In genomic region chr6:42383360-42383759, GRCm38 (mm10) we compare ENCODE assay signal across 21 mouse cellular contexts. TPM values are rescaled to one million over a fixed set of nuclear protein-coding genes. Genes with fewer than 3 reads are reported as not detected.
"Had no signal": no experiment of that assay in that cellular context is flagged by ENCODE, and none has a peak within 500 bp of the region (broad histone marks: within the 10 kb centered on the region; RNA-seq: fewer than 3 reads in every experiment).

No protein-coding gene starts in this region.

- ATAC-seq: midbrain, embryonic 15.5 days had no signal

- H3K4me1 ChIP-seq: midbrain, embryonic 15.5 days; neural tube, embryonic 12.5 days had no signal

- H3K4me2 ChIP-seq: lung, embryonic 14.5 days; midbrain, embryonic 12.5 days; midbrain, embryonic 15.5 days; neural tube, embryonic 12.5 days had no signal

- H3K4me3 ChIP-seq: midbrain, embryonic 12.5 days; midbrain, embryonic 15.5 days; neural tube, embryonic 12.5 days had no signal

- H3K36me3 ChIP-seq: midbrain, embryonic 12.5 days; midbrain, embryonic 15.5 days; neural tube, embryonic 12.5 days had no signal

- H3K27ac ChIP-seq: liver, embryonic 14.5 days; midbrain, embryonic 12.5 days; midbrain, embryonic 15.5 days; neural tube, embryonic 12.5 days had no signal

- DNase-seq: lung, adult 18-20 months; lung, embryonic 14.5 days; lung, postnatal 10 days; lung, postnatal 4 days; right cerebral cortex, postnatal 14 days; spleen, adult 18-20 months; thymus, adult 18-20 months; thymus, postnatal 25 days; thymus, postnatal 4 days had no signal

- H3K9me3 ChIP-seq: midbrain, embryonic 12.5 days; midbrain, embryonic 15.5 days; neural tube, embryonic 12.5 days had no signal

- H3K27me3 ChIP-seq: midbrain, embryonic 15.5 days; neural tube, embryonic 12.5 days had no signal

- H3K9ac ChIP-seq: liver, embryonic 14.5 days; lung, embryonic 14.5 days; midbrain, embryonic 12.5 days; midbrain, embryonic 15.5 days; neural tube, embryonic 12.5 days had no signal

RNA-seq across cellular contexts. Expression of gene Tas2r143, which starts 16.7 kb away (rescaled TPM):
- polyA plus RNA-seq: liver, embryonic 14.5 days; liver, embryonic 16.5 days; lung, embryonic 14.5 days; lung, embryonic 16.5 days; midbrain, embryonic 12.5 days; midbrain, embryonic 15.5 days; midbrain, postnatal 0 days; neural tube, embryonic 12.5 days; neural tube, embryonic 14.5 days; small intestine, adult 2 months; stomach, embryonic 14.5 days; stomach, embryonic 16.5 days had no signal

RNA-seq across cellular contexts. Expression of gene Tas2r135, which starts 21.9 kb away (rescaled TPM):
- polyA plus RNA-seq: liver, embryonic 14.5 days; liver, embryonic 16.5 days; lung, embryonic 14.5 days; lung, embryonic 16.5 days; midbrain, embryonic 12.5 days; midbrain, embryonic 15.5 days; midbrain, postnatal 0 days; neural tube, embryonic 12.5 days; neural tube, embryonic 14.5 days; small intestine, adult 2 months; stomach, embryonic 14.5 days; stomach, embryonic 16.5 days had no signal

RNA-seq across cellular contexts. Expression of gene Tas2r126, which starts 51.0 kb away (rescaled TPM):
- polyA plus RNA-seq: liver, embryonic 14.5 days; liver, embryonic 16.5 days; lung, embryonic 14.5 days; lung, embryonic 16.5 days; midbrain, embryonic 12.5 days; midbrain, embryonic 15.5 days; midbrain, postnatal 0 days; neural tube, embryonic 12.5 days; neural tube, embryonic 14.5 days; small intestine, adult 2 months; stomach, embryonic 14.5 days; stomach, embryonic 16.5 days; urinary bladder, adult 2 months had no signal
